Mouse (Mus musculus) cerebellum, postnatal 4 days (tissue): ENCODE results near the gene Wdr73.

Experiments
- DNase-seq, 2 experiments: peaks; one replicate each; pipeline ENCODE4 v3.0.0; 2022; ENCODE audit warnings: low spot score in 2 of 2, mixed read lengths in 1 of 2

Wdr73 gene

GRCm38 (mm10) chr7:80894815-80895519 lies 6.1 kb downstream of the Wdr73 start:
- DNase-seq, result no peak

- no peak for DNase-seq
These were observed 6.9 kb downstream of the Wdr73 start for GRCm38 (mm10) chr7:80894196-80894595.

GRCm38 (mm10) chr7:80893753-80894129 lies 7.3 kb downstream of the Wdr73 start:
- no peak for DNase-seq

GRCm38 (mm10) chr7:80893086-80893752 lies 7.8 kb downstream of the Wdr73 start:
- DNase-seq, result no peak

- DNase-seq, result no peak
These were observed 11.2 kb downstream of the Wdr73 start for GRCm38 (mm10) chr7:80889841-80890241.

- no peak for DNase-seq
These were observed 12.0 kb downstream of the Wdr73 start for GRCm38 (mm10) chr7:80889021-80889511.

- DNase-seq, result no peak
These were observed 12.5 kb downstream of the Wdr73 start for GRCm38 (mm10) chr7:80888595-80888994.

- no peak for DNase-seq
These were observed 15.4 kb downstream of the Wdr73 start for GRCm38 (mm10) chr7:80885666-80886065.

- DNase-seq, result peak in 1 of 2 experiments; percentile 24
These were observed 18.1 kb downstream of the Wdr73 start for GRCm38 (mm10) chr7:80882830-80883505.

- no peak for DNase-seq
These were observed 25.3 kb downstream of the Wdr73 start for GRCm38 (mm10) chr7:80875727-80876126.

GRCm38 (mm10) chr7:80873631-80874030 lies 27.4 kb downstream of the Wdr73 start:
- DNase-seq, result no peak

GRCm38 (mm10) chr7:80873038-80873437 lies 28.0 kb downstream of the Wdr73 start:
- DNase-seq, result no peak

- DNase-seq, result no peak
These were observed 32.4 kb downstream of the Wdr73 start for GRCm38 (mm10) chr7:80868686-80869085.

- DNase-seq, result no peak
These were observed 34.4 kb downstream of the Wdr73 start for GRCm38 (mm10) chr7:80866514-80867147.

- DNase-seq, result no peak
These were observed 35.5 kb downstream of the Wdr73 start for GRCm38 (mm10) chr7:80865521-80865920.

GRCm38 (mm10) chr7:80864831-80865230 lies 36.2 kb downstream of the Wdr73 start:
- DNase-seq, result no peak

GRCm38 (mm10) chr7:80864151-80864550 lies 36.9 kb downstream of the Wdr73 start:
- DNase-seq, result no peak

- no peak for DNase-seq
These were observed 37.5 kb downstream of the Wdr73 start for GRCm38 (mm10) chr7:80863520-80863919.

GRCm38 (mm10) chr7:80862475-80862874 lies 38.6 kb downstream of the Wdr73 start:
- no peak for DNase-seq

GRCm38 (mm10) chr7:80860729-80861274 lies 40.3 kb downstream of the Wdr73 start, which contains the start of gene Zscan2:
TSS of gene Zscan2 (plus strand) at chr7:80860920.
- peak; percentile 53 to 85 for DNase-seq

- DNase-seq, result peak in 1 of 2 experiments; percentile 25
These were observed 40.8 kb downstream of the Wdr73 start for GRCm38 (mm10) chr7:80860227-80860626.

GRCm38 (mm10) chr7:80857181-80857580 lies 43.9 kb downstream of the Wdr73 start:
- peak; percentile 52 to 76 for DNase-seq
